Mouse (Mus musculus) c-Kit-positive CD71-positive TER-119-positive erythroid progenitor cells, embryonic 14.5 days (primary cell): ENCODE results near the gene Slc4a7.

Source experiments
- DNase-seq: peaks from one replicate; pipeline ENCODE4 v3.0.0-alpha.2; 2013; ENCODE audit warnings: low spot score

The Slc4a7 gene

DNA sequence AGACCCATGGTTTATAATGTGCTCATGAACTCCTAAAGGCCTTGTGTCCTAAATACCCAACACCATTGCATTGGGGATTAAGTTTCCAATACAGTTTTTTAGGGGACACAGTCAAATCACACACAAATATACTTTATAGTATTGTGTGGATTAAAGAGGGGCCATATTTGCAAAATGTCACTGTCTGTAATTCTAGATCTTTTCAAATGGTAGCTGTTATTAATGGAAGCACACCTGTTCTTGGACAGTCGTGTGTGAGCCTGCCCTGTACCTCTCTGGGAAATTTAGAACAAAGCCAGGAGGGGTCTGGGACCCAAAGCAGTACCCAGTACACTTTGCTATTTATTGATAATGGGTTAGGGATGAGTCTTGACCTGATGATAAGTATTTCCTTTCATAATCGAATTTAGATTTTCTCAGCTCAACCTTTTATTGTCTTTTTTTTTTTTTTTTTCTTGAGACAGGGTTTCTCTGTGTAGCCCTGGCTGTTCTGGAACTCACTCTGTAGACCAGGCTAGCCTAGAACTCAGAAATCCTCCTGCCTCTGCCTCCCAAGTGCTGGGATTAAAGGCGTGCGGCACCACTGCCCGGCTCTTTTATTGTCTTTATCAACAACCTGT, at the start of gene Slc4a7:
Gene Slc4a7, plus strand, starts transcription at position 570 of the 620 bp plus-strand sequence.
- DNase-seq: no peak

DNA sequence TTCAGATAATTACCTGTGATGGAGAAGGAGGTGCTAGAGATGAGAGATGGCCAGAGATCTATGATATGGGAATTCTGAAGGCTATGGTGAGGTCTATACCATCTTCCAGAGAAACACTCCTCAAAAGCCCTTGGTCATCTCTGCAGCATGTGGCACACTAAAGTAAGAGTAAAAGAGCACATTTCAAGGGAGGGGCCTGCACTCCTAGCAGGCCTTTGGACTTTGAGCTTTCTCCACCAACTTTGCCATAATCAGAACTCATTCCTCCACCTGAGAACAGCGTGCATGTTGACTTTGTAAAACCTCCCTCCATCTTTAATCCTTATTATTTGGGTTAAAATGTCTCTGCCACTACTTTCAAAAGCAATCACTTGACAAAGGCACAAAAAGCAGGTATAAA, 31.5 kb upstream of the Slc4a7 start:
- no peak for DNase-seq

DNA sequence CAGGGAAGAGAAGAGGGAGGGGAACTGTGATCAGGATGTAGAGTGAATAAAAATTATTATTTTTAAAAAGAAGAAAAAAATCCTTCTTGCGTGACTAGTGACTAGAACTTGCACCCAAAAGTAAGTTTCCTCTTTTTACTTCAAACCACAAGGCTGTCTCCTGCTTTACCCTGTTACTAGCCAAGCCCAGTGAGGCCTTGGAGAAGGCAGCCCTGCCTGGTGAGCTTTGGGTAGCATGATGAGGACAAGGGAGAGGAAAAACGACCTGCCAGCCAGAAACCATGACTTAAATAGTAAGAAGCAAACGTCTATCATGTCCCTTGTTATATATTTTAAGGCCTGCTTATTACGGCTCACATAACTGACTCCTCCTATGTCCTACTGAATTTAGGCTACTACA, 20.5 kb upstream of the Slc4a7 start:
- no peak for DNase-seq

DNA sequence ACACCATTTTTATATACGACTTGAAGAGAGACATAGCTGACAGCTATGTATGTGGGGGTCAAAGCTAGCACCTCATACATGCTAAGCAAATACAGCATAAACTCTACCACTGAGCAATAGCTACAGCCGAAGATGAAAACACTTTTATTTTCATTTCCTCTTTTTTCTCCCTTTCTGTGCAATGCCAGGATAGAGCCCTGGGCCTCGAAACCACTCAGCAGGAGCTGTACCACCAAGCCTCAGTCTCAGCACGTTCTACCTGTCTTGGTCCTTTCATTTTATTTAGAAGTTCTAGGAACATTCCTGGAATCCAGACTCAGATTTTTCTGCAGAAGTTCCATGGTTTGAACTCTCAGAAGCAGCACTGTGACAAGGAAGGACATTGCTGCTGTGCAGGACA, 17.3 kb upstream of the Slc4a7 start:
- DNase-seq: no peak

- no peak for DNase-seq
These were observed 16.0 kb upstream of the Slc4a7 start for GRCm38 (mm10) chr14:14686101-14686551.

- no peak for DNase-seq
These were observed 14.7 kb upstream of the Slc4a7 start for GRCm38 (mm10) chr14:14687258-14687890.

DNA sequence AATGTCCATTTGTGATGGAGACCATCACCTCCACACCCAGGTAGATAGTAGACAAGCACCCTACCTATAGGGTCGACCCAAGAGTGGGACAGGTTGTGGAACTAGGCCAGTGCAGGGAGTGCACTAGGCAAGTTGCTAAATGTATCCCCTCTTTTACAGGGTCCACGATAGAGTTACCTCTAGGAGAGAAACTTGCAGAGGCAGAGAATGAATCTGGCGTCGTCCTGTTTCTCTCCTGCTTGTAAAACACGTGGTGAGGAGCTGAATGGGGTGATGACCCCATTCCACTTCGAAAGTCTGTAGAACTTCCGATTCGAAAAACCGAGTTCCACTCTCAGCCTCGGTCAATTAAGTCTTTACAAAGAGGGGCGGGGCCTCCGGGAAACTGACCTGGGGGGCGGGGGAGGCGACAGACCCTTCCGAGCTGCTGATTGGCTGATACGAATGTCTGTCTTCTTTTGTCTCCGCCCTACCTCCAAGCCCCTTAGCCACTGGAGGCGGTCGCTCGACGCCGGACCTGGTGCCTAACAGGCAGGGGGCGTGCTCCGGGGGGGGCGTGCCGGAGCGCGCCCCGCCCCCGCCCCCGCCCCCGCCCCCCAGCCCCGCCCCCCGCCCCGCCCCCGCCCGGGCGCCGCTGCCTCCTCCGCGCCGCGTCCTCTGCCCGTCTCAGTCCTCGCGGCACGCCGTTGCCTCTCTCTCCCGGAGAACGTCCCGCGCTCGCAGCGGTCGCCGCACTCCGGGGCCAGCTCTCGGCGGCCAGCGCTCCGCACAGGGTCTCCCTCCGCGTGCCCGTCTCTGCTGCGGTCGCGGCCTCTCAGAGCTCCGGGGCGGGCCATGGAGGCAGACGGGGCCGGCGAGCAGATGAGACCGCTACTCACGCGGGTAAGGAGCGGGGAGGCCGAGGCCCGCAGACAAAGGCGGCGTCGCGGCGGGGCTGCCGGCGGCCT, 593 bp downstream of the Slc4a7 start:
- peak; percentile 95 for DNase-seq

GRCm38 (mm10) chr14:14703346-14703871, 1.3 kb downstream of the Slc4a7 start:
- DNase-seq: peak; percentile 28

DNA sequence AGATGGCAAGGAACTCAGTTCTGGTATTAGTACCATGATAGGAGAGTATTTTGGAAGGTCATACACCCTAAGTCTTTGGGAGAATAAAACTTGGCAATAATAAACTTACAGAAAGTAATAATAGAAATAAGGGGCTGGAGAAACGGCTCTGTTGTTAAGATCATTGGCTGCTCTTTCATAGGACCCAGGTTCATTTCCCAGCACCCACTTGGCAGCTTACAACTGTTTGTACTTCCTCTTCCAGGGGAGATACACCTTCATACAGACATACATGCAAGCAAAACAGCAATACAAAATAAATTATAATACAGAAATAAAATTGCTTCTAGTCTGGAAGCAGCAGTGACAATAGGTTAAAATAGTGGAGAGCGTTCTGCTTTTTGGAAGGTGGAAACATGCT, 2.6 kb downstream of the Slc4a7 start:
- DNase-seq: no peak

DNA sequence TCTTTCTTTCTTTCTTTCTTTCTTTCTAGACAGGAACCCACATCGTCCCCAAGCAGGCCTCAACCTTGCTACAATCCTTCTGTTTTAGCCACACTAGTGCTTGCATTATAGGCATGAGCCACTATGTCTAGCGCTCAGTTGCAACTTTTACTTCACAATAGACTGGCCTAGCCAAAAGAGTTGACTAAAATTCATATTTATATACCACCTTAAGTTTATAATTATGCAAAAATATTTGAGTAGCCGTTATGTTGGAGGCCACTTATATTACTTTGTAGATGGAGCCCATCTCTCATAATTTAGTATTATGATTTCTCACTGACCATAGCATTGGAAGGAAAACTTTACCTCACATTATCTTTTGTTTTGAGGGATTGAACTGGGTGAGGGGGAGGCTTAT, 3.0 kb downstream of the Slc4a7 start:
- DNase-seq: no peak

DNA sequence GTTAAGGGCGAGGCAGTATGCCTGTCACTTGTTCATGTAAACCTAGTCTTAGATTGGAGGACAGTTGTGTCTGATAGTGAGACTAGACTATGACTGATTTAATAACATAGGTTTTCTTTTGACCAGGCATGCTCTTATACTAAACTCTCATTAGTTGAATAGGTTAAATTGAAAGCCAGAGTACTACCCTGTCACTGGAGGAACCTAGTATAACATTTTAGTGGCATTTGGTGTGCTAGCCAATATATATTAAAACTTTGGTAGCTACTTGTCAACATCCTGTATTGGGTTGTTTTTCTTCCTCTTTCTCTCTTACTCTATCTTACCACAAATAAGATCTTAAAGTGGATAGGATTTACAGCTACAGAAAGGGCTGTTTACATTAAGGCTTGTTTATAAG, 4.3 kb downstream of the Slc4a7 start:
- DNase-seq: no peak

GRCm38 (mm10) chr14:14707061-14707460, 5.0 kb downstream of the Slc4a7 start:
- DNase-seq: no peak

DNA sequence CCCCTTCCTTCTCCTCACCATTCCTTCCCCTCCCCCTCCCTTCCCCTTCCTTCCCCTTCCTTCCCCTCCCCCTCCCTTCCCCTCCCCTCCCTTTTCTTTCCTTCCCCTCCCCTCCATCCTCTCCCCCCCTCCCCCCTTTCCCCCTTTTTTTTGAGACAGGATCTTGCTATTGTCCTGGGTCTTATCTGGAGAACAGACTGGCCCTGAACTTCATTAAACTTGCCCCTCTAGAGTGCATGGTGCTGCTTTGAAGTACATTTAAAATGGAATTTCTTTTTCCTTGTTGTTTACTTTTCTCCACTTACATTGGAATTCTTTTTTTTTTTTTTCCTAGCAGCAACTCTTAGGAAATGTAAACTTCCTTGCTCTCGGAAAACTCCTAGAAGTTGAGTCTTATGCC, 6.9 kb downstream of the Slc4a7 start:
- no peak for DNase-seq

- DNase-seq: no peak
These were observed 12.1 kb downstream of the Slc4a7 start for GRCm38 (mm10) chr14:14714130-14714529.

DNA sequence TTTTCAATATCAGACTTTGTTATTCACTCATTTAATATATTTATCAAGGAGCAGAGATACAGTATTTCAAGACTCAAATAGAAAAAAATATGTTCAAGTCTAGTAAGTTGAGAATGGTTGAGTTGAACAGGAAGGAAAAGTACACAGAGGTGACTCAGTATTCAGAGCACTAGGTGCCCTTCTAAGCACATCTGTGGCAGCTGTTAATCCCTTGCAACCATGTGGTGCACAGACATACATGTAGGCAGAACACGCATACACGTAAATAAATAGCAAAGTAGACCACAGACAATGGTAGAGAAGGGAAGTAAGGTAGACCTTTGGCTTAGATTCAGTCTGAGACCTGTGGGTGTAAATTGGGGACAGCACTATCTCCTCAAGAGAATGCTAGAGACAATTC, 13.7 kb downstream of the Slc4a7 start:
- no peak for DNase-seq

GRCm38 (mm10) chr14:14716843-14717242, 14.8 kb downstream of the Slc4a7 start:
- DNase-seq: no peak

GRCm38 (mm10) chr14:14718556-14718955, 16.5 kb downstream of the Slc4a7 start:
- DNase-seq: no peak

- no peak for DNase-seq
These were observed 79.1 kb downstream of the Slc4a7 start for GRCm38 (mm10) chr14:14781169-14781568.

- no peak for DNase-seq
These were observed 82.1 kb downstream of the Slc4a7 start for GRCm38 (mm10) chr14:14784223-14784622.

DNA sequence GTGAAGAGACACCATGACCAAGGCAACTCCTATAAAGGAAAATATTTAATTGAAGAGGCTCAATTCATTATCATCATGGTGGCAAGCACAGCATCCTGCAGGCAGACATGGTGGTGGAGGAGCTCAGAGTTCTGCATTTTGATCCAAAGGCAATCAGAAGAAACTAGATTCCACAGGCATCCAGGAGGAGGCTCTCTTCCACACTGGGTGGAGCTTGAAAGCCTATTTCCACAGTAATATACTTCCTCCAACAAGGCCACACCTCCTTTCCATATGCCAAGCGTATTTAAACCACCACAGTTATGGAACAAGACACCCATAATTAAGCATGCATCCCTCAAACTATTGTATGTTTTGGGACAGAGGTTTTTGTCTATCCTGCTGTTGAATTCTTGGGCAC, 84.9 kb downstream of the Slc4a7 start:
- DNase-seq: no peak

DNA sequence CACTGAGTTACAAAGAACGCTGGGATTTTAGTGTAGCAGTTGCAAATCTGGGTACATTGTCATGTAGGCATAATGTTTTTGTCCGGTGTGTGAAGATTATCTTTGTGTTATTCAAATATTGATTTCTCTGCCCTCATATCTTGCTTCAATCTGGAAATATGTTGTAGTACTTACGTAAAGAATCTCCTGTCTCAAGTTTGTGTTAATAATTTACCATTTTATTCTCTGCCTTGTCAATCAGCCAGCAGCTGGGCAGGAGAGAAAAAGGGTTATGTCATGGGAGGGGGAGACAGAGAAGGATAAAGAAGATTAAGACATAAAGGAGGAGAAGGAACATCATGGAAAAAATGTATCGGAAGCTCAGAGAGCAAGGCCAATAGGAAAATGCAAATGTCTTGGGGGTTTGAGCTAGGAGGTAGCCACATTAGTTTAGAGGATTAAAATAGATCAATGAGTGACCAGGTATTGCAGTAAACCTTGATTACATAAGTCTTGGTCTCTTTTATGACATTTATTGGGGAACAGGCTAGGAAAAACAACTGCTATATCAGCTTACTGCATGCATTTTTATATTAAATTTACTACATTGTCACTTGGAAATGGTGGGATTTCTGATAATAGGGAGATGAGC, 87.9 kb downstream of the Slc4a7 start:
- no peak for DNase-seq

- DNase-seq: no peak
These were observed 97.8 kb downstream of the Slc4a7 start for GRCm38 (mm10) chr14:14799861-14800260.
